Mouse (Mus musculus) ES-Bruce4 (cell line): ENCODE data around the gene Slc30a2.

Source experiments
- CTCF ChIP-seq: IDR thresholded peaks from one replicate; pipeline ENCODE4 v1.8.1; 2011; ENCODE audit warnings: low read depth, low read length
- EP300 ChIP-seq: IDR thresholded peaks from 2 replicates; pipeline ENCODE4 v1.6.1; 2011; ENCODE audit warnings: low read depth, low read length; ENCODE audit not compliant: insufficient read depth
- POLR2A ChIP-seq: IDR thresholded peaks from one replicate; pipeline ENCODE4 v1.8.1; 2011; ENCODE audit warnings: low read length; ENCODE audit not compliant: insufficient read depth

DNA sequence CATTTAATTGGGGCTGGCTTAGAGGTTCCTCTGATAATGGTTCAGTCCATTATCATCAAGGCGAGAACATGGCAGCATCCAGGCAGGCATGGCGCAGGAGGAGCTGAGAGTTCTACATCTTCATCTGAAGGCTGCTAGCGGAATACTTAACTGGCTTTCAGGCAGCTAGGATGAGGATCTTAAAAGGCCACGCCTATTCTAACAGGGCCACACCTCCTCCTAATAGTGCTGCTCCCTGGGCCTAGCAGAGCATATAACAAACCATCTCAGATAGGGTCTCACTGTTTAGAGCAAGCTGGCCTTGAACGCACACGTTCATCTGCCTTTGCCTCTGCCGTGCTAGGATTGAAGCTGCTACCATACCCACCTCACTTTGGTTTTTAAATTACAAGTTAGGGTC, 6.8 kb downstream of the Slc30a2 start:
- no peak for TF ChIP-seq CTCF
- TF ChIP-seq EP300, result no peak
- TF ChIP-seq POLR2A, result no peak
